Mouse (Mus musculus): Measurements from ENCODE around the gene Per3. TPM values are rescaled to one million over a fixed set of nuclear protein-coding genes. Genes with fewer than 3 reads are reported as not detected.

The Per3 gene
- total RNA-seq (2021) (10 to 100 TPM in 1 of 2 experiments, 1 to 10 TPM in 1; 5.0 to 15.2 TPM), polyA plus RNA-seq (2012; rRNA removed) (13.6 and 22.6 TPM in 2 replicates)
- long read RNA-seq, partial matches to known transcripts = 1 of 3 reads
- long read RNA-seq, other reads (novel, unspliced or antisense) = 2 of 3 reads

- DNase-seq = peak; percentile 99
Measured at GRCm38 (mm10) chr4:151044037-151044943, at the start of gene Per3. Gene Per3 (minus strand): TSS chr4:151044665.

GRCm38 (mm10) chr4:151089270-151089669 is 44.8 kb upstream of the Per3 start, which contains the start of gene Gm13090:
Gene Gm13090 (plus strand): TSS chr4:151089570.
- no peak for DNase-seq

- DNase-seq = no peak
Measured at GRCm38 (mm10) chr4:151088819-151089218, 44.4 kb upstream of the Per3 start.

DNA sequence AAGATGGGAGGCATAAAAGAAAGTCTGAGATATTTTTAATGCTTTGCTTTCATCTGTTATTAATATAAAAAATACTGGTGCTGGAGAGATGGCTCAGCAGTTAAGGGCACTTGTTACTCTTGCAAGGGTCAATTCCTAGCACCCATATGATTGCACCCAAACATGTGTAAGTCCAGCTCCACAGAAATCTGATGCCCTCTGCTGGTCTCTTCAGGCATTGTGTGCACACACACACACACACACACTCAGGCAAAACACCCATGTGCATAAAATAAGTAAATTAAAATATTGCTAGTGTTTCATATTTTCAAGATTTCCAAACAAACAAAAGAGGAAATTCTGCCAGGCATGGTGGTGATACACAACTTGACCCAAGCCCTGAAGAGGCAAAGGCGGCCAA is 42.9 kb upstream of the Per3 start:
- no peak for DNase-seq

DNA sequence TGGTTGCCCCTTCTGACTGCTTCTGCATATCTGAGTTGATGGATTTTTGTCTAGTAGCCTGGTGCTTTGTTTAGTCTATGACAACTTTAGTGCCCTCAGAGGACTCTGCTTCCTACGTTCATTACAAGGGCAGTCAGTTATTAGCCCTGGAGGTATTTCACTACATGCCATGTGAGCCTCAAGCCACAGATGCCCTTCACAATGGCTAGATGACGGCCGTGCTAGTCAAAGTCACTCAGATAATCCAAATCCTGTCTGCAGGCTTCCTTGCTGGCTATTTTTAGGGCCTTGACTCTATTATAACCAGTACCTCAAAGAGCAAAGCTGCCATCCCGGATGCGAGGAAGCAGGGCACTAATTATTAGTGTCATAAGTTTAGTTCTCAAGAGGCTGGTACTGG is 38.6 kb upstream of the Per3 start:
- DNase-seq = no peak

- no peak for DNase-seq
Measured at GRCm38 (mm10) chr4:151081977-151082376, 37.5 kb upstream of the Per3 start.

- DNase-seq = no peak
Measured at GRCm38 (mm10) chr4:151081355-151081754, 36.9 kb upstream of the Per3 start.

DNA sequence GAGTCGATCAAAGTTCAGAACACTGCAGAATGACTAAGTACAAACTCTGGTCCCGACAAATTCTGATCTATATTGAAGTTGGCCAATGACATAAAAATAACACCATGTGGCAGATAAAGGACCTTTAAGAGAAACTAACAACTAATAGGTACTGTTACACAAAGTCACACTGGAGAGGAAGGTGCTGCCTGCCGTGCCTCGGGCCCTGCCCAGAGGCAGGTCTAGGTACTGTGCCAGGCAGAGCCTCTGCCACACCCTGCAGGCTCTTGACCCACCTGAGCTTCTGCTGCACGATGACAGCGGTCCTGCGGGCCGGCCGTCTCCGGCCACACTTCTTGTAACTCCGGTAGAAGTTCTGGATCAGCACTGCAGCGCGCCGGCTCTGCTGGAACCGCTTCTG is 30.4 kb upstream of the Per3 start:
- no peak for DNase-seq

DNA sequence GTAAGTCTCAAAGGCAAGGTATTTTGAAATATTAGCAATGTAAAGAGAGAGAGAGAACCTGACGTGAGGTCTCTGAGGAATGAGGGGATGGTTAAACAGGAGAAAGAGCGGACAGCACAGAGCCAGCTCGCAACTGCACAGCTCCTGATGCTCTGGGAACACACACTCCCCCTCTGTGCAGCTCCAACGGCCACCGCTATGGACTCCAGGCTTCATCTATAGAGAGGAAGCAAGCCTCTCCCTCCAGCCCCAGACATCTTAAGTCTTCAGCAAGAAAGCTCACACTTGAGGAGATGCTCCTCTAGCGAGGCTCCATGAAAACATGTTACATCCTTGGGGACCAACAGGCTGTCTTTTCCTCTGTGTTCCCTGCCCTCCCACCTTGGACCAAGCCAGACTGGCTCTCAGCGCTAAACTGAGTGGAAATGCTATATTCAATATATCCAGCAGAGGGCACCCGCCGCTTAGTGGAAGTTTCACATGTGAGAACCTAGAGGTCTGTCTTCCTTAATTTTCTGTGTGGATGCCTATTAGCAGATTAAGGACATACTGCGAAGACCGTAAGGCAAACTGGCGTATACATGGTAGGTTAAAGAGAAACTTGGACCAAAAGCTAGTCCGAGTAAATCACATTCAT is 28.8 kb upstream of the Per3 start:
- peak; percentile 74 for DNase-seq

GRCm38 (mm10) chr4:151070962-151071361 is 26.5 kb upstream of the Per3 start:
- DNase-seq = no peak

GRCm38 (mm10) chr4:151068751-151069150 is 24.3 kb upstream of the Per3 start:
- no peak for DNase-seq

GRCm38 (mm10) chr4:151059566-151059965 is 15.1 kb upstream of the Per3 start:
- no peak for DNase-seq

- DNase-seq = no peak
Measured at GRCm38 (mm10) chr4:151058634-151059033, 14.2 kb upstream of the Per3 start.

DNA sequence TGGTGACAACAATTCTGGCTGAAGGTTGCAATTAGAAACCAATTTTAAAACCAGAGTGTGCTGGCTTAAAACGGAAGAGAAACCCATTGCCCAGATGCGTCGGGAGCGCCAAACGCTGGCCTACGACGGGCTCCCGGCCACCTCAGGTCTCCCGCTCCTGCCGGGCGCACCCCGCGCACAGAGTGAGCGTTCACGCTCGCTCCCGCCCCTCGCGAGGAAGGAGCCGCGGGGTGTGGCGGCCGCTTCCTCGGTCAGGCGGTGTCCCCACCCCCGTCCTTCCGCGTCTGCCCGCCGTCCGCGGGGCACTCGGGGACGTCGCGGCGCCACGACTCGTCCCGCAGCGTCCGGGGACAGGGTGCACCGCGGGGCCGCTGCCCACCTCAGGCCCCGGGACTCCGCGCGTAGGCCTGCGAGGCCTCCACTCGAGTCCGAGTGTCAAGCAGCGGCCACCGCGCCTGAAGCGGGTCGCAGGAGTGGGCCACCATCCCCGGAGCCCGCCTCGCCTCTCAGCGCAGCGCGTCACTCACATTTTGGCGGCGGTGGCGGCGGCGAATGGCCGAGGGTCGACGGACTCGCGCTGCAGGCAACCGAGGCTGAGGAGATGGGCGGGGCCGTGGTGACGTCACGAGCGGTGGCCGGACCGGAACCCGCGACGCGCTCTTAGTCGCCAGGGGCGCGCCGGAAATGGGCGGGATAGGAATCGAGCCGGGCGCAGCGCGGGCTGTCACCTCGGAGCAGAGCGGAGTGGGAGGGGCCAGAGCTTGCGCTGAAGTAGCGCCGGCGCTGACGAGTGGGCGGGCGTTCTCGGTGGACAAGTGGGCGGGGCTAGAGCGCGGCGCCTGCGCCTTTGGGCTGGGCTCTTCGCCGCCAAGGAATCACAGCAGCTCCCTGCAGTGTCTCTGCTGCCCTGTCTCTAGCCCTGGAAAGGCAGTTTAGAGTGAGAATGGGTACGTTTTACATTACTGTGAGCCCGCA is 13.2 kb upstream of the Per3 start, which contains the start of gene Vamp3:
Gene Vamp3, minus strand, starts transcription at position 617 of the 975 bp plus-strand sequence.
- peak; percentile 99 for DNase-seq

DNA sequence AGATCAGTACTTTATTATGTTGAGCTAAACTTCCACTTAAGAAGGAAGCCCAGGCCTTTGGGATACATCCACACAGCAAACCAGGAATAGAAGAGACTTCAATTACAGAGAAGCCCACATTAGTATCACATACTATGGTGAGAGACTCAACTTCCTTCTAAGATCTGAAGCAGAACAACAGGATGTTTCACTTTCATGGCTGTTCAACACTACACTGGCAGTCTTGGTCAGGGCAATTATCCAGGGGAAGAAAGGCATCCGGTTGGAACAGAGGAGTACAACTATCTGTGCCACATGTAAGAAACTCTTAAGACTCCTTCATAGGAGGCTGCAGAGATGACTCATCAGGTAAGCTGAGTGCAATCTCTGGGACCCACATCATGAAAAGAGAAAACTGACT is 6.7 kb upstream of the Per3 start:
- DNase-seq = no peak

- no peak for DNase-seq
Measured at GRCm38 (mm10) chr4:151046524-151046923, 2.1 kb upstream of the Per3 start.

DNA sequence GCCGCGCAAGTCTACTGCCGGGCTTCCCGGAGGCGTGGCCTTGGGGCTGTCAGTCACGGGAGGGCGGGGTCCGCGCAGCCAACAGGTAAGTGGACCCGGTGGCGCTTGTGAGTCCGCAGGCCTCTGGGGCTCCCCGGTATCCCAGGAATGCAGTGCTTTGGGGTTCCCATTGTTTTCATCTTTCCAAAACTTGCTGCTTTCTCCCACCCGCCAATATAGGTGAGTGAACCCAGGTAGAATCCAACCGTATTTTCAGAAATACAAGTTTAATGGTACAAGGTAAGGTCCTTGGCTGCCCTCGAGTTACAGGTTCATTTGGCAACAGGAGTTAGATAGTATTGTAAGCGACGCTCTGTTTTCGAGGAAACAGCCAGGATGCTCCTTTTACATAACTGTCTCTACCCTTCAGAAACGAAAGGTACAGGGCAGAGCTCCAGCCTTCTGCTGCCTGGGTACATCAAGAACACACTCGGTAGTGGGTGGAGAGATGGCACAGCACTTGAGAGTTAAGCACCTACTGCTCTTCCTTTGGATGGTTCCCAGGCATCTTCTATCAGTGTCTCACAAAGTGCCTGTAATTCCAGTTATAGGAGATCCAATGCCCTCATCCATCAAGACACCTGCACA is 592 bp upstream of the Per3 start:
- DNase-seq = no peak

- peak; percentile 25 for DNase-seq
Measured at GRCm38 (mm10) chr4:151043281-151043680, 1.2 kb downstream of the Per3 start.

DNA sequence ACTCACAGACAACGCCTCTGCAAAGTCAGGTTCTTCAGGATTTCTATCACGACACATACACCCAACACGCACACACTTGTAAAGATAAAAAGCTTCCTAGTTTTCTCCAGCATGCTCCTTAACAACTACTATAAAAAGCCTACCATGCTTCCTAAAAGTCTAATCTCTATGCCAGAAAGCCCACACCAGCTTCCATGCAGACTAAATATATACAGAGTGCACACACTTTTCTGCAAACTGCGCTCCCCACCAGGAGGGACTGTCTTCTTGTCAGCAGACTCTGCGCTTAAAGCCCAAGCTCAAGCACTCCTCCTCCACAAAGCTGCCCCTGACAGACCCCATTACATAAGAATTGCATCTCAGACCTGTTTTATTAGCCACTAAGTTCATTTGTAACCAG is 3.0 kb downstream of the Per3 start:
- no peak for DNase-seq

DNA sequence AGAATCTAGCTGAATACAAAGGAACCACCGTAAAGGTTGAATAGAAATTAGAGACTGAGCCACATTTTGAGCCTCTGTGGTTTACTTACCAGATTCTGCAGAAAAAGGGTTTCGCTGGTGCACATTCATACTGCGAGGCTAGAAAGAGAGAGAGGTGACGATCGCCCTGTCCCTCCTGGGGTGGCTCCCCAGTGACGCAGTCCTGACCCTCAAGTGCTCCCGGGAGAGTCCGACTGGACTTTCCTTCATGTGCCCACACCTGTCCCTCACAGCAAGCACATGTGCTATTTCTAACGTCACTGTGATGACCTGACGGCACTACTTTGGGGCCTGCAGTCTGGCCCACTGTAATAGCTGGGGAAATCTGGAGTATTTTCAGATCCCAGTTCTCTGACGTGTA is 6.7 kb downstream of the Per3 start:
- DNase-seq = no peak

GRCm38 (mm10) chr4:151036521-151036920 is 7.9 kb downstream of the Per3 start:
- DNase-seq = no peak

All from adrenal gland, adult 2 months (tissue).